Mouse (Mus musculus) erythroblast, embryonic 14.5 days (primary cell): ENCODE measurements around the gene Eif4g2.

ENCODE experiments used
- GATA1 ChIP-seq: IDR thresholded peaks from 2 replicates; pipeline ENCODE4 v1.6.1; 2012; ENCODE audit warnings: low read length, inconsistent platforms, mixed read lengths
- TAL1 ChIP-seq: IDR thresholded peaks from 3 replicates; pipeline ENCODE4 v1.6.1; 2012; ENCODE audit warnings: low read length, inconsistent platforms, mixed read lengths

DNA sequence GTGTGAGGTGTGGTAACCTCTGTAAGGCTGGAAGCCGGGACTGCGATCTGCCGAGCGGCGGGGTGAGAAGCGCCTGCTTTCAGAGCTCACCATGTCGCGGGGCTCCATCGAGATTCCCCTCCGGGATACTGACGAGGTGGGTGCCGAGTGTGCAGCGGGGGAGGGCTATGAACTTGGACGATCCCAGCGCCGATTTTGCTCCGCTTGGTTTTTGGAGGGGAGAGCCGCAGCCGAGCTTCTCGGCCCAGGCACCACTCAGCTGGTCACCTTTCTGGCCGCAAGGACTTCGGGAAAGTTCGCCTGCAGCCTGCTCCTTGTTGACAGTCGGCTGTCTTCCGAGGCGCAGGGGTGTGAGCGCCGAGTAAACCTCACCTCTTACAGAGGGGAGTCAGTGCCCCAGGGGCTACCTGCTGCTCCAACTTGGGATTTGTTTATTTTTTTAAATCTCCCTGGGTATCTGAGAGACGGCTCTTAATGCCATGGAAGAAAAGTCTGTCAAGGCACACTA lies 53.7 kb downstream of the Eif4g2 start:
- TF ChIP-seq GATA1 (no peak), TAL1 (no peak)
